Mouse (Mus musculus) CD4-positive helper T cell, adult 2 months (primary cell): ENCODE measurements around the gene Spsb1.

Source experiments
- DNase-seq: peaks from one replicate; pipeline ENCODE4 v3.0.0-alpha.2; 2012; ENCODE audit warnings: low read depth, missing footprints, low spot score

Spsb1 gene

GRCm38 (mm10) chr4:149953621-149954481 lies 992 bp downstream of the Spsb1 start:
- peak; percentile 54 for DNase-seq

DNA sequence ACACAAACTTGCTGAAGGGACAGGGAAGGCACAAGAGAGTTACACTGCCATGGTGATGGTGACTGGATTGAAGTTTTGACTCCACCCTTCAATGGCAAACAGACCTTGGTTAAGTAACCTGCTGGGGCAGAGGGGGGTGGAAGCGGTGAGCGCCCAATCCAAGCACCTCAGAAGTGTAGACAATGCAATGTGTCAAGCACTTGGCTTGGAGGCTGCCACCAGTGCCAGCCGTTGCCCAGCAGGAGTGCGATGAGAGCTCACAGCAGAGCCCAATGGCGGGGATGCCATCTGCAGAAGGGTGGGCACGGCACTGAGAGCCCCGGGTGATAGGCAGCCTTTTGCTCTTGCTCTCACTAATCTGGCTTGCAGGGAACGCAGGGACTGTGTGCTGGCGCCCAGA lies 2.6 kb downstream of the Spsb1 start:
- no peak for DNase-seq

DNA sequence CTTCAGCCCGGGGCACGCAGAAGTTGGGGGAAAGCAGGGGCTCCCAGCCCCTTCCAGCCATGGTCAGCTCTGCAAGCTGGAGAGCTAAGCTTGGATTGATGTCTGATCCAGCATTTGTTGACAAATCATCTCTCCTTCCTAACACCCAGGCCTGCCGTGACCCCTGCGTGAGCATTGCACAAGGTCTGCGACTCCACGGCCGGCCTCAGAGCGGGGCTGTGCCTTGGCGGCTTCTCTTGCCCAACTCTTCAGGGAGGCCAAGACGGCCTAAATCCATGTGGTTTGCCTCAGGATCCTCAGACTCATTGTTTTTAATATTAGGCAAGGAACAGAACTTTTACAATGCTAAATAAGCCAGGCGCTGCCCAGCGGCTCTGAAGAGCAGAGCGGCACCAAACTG lies 3.6 kb downstream of the Spsb1 start:
- DNase-seq: no peak

DNA sequence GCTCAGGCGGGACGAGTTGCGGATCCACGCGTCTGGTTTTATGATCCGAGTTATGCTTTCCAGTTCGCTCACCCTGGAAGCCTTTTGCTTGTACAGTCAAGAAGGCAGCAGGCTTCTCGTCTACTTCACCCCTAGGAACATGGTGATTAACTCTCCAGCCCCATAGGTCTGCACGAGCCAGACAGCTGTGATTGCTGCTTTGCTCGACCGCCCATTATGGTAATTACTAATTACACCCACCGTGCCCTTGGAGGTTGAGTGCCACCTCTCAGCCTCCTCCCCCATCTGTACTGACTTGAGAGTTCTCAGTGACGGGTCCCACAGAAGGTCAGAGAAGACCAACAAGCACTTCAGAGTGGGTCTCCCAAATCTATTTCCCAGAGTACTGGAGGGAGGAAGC lies 5.2 kb downstream of the Spsb1 start:
- DNase-seq: no peak

DNA sequence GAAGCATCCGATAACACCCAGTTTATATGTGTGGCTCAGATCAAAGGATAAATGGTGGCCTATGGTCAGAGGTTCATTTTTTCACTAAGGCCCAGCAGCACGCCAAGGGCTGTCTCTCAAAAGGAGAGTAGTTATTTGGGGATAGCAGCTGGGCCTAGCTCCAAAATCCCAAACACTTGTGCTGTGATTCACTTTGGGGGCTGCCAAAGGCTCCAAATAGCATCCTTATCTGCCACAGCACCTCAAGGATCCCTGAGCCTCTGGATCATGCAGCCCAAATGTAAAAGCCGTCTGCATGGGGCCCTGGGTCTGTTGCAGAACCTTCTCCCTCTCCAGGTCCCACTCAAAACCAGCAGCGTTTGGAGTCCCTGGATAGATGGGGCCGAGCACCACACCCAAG lies 6.7 kb downstream of the Spsb1 start:
- DNase-seq: no peak

DNA sequence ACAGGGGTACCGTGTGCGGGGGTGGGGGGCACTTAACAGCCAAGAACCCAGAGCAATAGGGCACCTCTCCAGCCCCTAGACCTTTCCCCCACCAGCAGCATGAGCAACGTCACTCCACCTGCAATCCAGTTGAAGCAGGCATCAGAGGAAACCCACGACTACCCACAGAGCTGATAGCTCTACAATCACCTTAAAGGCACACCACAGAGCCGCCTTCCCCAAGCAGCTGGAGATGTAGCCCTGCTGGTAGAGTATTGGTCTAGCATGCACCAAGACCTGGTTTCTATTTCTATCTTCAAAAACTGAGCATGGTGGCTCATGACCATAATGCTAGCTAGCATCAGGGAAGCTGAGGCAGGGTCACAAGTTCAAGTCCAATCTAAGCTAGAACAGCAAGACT lies 7.4 kb downstream of the Spsb1 start:
- peak; percentile 34 for DNase-seq

- DNase-seq: no peak
These were observed 9.6 kb downstream of the Spsb1 start for GRCm38 (mm10) chr4:149945194-149945593.

GRCm38 (mm10) chr4:149944214-149944613 lies 10.6 kb downstream of the Spsb1 start:
- no peak for DNase-seq

GRCm38 (mm10) chr4:149942831-149943741 lies 11.8 kb downstream of the Spsb1 start:
- DNase-seq: no peak

- no peak for DNase-seq
These were observed 13.6 kb downstream of the Spsb1 start for GRCm38 (mm10) chr4:149941067-149941755.

- no peak for DNase-seq
These were observed 16.1 kb downstream of the Spsb1 start for GRCm38 (mm10) chr4:149938701-149939100.

DNA sequence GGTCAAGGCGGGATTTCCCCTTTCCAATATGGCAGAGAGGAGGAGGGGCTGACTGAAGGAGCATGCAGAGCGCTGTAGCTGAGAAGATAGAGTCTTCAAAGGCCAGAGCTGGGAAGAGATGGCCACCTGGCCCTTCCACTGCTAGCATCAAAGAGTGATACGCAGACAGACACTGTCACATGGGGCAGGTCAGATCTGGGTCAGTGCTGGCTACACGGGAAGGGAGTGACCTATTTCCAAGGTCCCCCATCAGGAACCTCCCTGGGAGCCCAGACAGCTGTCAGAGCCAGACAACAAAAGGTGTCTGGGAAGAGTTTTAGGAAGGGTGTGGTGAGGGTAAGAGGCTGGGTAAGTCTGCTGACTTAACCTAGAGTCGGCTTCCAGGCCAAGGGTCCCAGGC lies 17.9 kb downstream of the Spsb1 start:
- no peak for DNase-seq

DNA sequence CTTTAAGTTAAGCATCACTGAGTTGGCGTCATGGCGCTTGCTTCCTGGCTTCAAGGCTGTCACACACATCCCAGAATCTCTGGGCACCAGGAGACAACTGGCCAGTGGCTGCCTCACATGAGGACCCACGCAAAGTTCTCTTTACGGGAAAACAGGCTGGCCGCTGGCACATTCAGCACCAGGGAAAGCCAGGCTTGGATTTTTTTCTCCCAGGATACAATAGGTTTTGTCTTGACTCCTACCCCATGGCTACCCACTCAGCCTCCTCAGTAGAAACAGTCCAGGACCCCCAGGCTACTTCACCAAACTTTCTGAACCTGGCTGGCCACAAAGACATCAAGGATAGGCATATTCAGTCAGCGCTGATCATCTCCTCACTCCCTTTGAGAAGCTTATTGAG lies 19.4 kb downstream of the Spsb1 start:
- DNase-seq: no peak

DNA sequence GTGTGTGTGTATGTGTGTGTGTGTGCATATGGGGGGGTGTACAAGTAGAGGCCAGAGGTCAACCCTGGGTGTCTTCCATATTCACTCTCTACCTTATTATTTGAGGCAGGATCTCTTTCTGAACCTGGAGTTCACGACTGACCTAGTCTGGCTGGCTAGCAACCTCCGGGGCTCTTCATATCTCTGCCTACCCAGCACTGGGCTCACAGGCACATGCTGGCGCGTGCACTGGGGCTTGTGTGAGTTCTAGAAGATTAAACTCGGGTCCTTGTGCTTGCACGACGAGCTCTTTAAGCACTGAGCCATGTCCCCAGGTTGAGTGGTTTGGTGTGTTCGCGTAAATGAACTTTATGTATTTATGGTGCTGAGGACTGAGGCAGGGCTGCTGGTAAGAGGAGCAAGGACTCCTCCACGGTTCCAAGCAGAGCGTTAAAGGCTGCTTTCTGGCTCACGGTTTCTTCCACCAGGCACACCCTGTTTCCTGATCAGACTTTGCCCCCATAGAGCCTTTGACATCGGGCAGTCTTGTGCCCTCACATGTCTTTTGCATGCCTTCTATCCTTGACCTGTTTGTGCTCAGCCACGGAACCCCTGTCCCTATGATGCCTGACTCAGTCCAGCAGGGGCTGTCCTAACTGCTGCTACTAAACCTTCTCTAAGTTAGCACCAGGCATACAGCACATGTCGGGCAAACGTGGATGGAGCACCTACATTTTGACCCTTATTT lies 21.2 kb downstream of the Spsb1 start:
- no peak for DNase-seq

DNA sequence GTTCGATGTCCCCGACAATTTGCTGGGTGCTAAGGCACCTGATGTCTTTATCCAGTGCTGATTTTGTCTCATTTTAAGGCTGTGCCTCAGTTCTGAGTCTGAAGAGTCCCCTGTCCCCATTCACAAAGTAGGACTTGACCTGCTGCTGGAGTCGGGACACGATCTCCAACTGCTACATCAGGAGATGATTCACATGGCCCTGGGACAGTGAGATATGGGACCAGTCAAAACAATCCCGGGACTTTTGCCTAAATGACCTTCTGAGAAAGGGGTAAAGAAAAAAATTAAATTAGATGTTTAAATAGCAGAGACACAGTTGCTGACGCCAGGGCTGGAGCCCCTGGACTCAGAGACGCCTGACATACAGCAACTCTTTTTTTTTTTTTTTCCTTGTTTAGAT lies 21.8 kb downstream of the Spsb1 start:
- DNase-seq: no peak

DNA sequence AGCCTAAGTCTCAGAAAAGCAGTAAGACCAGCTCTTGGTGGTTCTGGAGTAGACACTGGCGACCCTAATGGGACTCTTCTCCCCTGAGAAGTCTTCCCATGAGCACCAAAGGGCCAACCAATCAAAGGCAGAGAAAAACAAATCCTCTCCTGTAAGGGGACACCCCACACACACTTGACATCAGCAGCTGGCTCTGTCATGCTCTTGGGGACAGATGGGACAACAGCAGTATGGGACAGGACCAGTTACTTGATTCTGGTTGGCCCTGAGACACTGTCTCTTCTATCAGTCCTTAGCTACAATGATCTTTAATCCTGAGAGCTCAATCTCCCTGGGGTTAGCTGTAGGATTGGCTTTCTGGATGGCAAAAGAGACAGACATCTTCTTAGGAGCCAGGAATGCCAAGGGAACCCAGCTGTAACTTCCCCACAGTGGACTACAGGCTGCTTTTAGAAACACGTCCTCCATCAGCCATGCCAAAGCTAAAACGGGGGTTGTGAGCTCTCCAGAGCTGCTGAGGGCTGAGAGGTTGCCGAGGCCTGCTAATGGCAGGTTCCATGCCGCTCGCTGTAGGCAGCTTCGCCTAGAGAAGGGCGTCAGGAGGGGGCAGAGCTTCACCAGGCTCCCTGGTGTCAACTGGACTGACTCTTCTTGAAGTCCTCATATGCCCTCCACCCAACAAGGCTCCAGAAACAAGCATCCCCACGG lies 22.6 kb downstream of the Spsb1 start:
- DNase-seq: no peak

GRCm38 (mm10) chr4:149930755-149931154 lies 24.1 kb downstream of the Spsb1 start:
- no peak for DNase-seq

DNA sequence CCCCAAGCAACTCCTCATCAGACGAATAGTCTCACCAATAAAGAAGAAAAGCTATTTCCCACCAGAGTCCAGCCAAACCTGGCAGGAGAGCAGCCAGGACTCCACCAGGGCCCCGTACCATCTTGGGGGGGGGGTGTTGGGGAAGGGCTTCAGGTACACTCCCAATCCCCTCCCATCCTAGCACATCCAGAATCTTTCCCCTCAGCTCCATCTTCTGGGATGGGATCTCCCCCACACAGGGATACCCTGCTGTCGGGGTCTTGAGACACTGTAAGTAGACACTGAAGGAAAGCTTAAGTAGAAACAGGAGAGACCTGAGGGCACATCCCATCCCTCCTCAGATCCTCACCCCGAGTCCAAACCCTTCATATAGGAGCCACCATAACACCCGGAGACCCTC lies 31.8 kb downstream of the Spsb1 start:
- DNase-seq: no peak

GRCm38 (mm10) chr4:149922121-149922718 lies 32.6 kb downstream of the Spsb1 start:
- DNase-seq: no peak

GRCm38 (mm10) chr4:149920886-149921285 lies 34.0 kb downstream of the Spsb1 start:
- DNase-seq: no peak
